Mouse (Mus musculus) stomach, embryonic 14.5 days (tissue): ENCODE data around the gene Trio. TPM values are rescaled to one million over a fixed set of nuclear protein-coding genes. Genes with fewer than 3 reads are reported as not detected.

Experiments used
- ATAC-seq: fragments of 200-750 bp; cut with Nextera tagmentation; 2 replicates; pipeline ENCODE4 v1.8.0; 2017; ENCODE audit warnings: low read depth, moderate TSS enrichment; ENCODE audit not compliant: insufficient number of reproducible peaks, insufficient read depth, low FRiP score
- H3K27ac ChIP-seq: fragments of 300-500 bp; sonication (generic); 2 replicates; pipeline ENCODE4 v1.5.1; 2014; ENCODE audit warnings: mild to moderate bottlenecking, low read length, moderate library complexity, mixed read lengths
- H3K27me3 ChIP-seq: fragments of 300-500 bp; sonication (generic); 2 replicates; pipeline ENCODE4 v1.6.1; 2014; ENCODE audit warnings: low read length, control low read depth, mixed read lengths; ENCODE audit not compliant: control insufficient read depth, insufficient read depth
- H3K36me3 ChIP-seq: fragments of 300-500 bp; sonication (generic); 2 replicates; pipeline ENCODE4 v1.6.1; 2014; ENCODE audit warnings: mild to moderate bottlenecking, control low read depth, low read length, moderate library complexity, mixed read lengths; ENCODE audit not compliant: control insufficient read depth, insufficient read depth
- H3K4me1 ChIP-seq: fragments of 300-500 bp; sonication (generic); 2 replicates; pipeline ENCODE4 v1.6.1; 2014; ENCODE audit warnings: low read length, control low read depth, mixed read lengths; ENCODE audit not compliant: control insufficient read depth, insufficient read depth
- H3K4me2 ChIP-seq: fragments of 300-500 bp; sonication (generic); replicated peaks from 2 replicates; pipeline ENCODE4 v1.6.1; 2014; ENCODE audit warnings: low read depth, low read length, control low read depth
- H3K4me3 ChIP-seq: fragments of 300-500 bp; sonication (generic); 2 replicates; pipeline ENCODE4 v1.5.1; 2014; ENCODE audit warnings: low read depth, low read length, control low read depth
- H3K9ac ChIP-seq: fragments of 300-500 bp; sonication (generic); replicated peaks from 2 replicates; pipeline ENCODE4 v1.6.1; 2014; ENCODE audit warnings: low read depth, mild to moderate bottlenecking, control low read depth, low read length, moderate library complexity, mixed read lengths
- H3K9me3 ChIP-seq: fragments of 300-500 bp; sonication (generic); 2 replicates; pipeline ENCODE4 v1.6.1; 2016; ENCODE audit warnings: low read depth, low read length, control low read depth; ENCODE audit not compliant: control insufficient read depth
- WGBS: fragments of 180-500 bp; shearing (Covaris S2); extraction: QIAGEN DNeasy Blood & Tissue Kit; methylation state at CpG from one replicate; pipeline ENCODE4 v1.1.7; 2014; 5-methylcytosine and 5-hydroxymethylcytosine counted together
- polyA plus RNA-seq: library from polyadenylated mRNA; unstranded; fragments of >200 nt; fragmentation: Nextera tagmentation; extraction: Ambion mirVana; gene quantifications from 2 replicates; pipeline ENCODE4 v1.2.1, GENCODE M21; 2014

The Trio gene
- 45.0 and 54.2 TPM in 2 replicates for polyA plus RNA-seq

- ATAC-seq = peak; percentile 96
- H3K36me3 ChIP-seq = no peaks in the 10 kb centered on the region
- peak within 1 kb of the TSS; percentile 95 for H3K4me3 ChIP-seq
- WGBS = under 1% methylated on average over 89 of the region's 94 CpGs
- H3K4me1 ChIP-seq = peaks cover 23% of the 10 kb centered on the region
- H3K27ac ChIP-seq = peak within 1 kb of the TSS; percentile 95
- peak within 1 kb of the TSS; percentile 91 for H3K4me2 ChIP-seq
- peak within 1 kb of the TSS; percentile 95 for H3K9ac ChIP-seq
- no peaks in the 10 kb centered on the region for H3K27me3 ChIP-seq
- H3K9me3 ChIP-seq = no peaks in the 10 kb centered on the region
These were observed at the start of gene Trio for GRCm38 (mm10) chr15:28025447-28026166. Gene Trio (minus strand): TSS chr15:28025848.

GRCm38 (mm10) chr15:28074416-28074970, 48.8 kb upstream of the Trio start:
- Histone ChIP-seq H3K27ac (no peak overlapping the region), H3K4me2 (no peak overlapping the region), H3K4me1 (no peaks in the 10 kb centered on the region), H3K27me3 (no peaks in the 10 kb centered on the region), H3K9ac (no peak overlapping the region), H3K9me3 (no peaks in the 10 kb centered on the region), H3K4me3 (no peak overlapping the region), H3K36me3 (no peaks in the 10 kb centered on the region)
- no peak for ATAC-seq
- 82% methylated on average over 4 of the region's 4 CpGs for WGBS

GRCm38 (mm10) chr15:28071601-28072000, 46.0 kb upstream of the Trio start:
- no peak overlapping the region for H3K27ac ChIP-seq
- no peak overlapping the region for H3K9ac ChIP-seq
- H3K27me3 ChIP-seq = no peaks in the 10 kb centered on the region
- no peaks in the 10 kb centered on the region for H3K9me3 ChIP-seq
- no peak overlapping the region for H3K4me2 ChIP-seq
- no peak for ATAC-seq
- 53% methylated on average over 7 of the region's 7 CpGs for WGBS
- H3K4me3 ChIP-seq = no peak overlapping the region
- no peaks in the 10 kb centered on the region for H3K36me3 ChIP-seq
- no peaks in the 10 kb centered on the region for H3K4me1 ChIP-seq

GRCm38 (mm10) chr15:28070771-28071419, 45.2 kb upstream of the Trio start:
- Histone ChIP-seq H3K9me3 (no peaks in the 10 kb centered on the region), H3K27ac (no peak overlapping the region), H3K9ac (no peak overlapping the region), H3K36me3 (no peaks in the 10 kb centered on the region), H3K4me3 (no peak overlapping the region), H3K27me3 (no peaks in the 10 kb centered on the region), H3K4me2 (no peak overlapping the region), H3K4me1 (no peaks in the 10 kb centered on the region)
- ATAC-seq = no peak
- WGBS = 7% methylated on average over 12 of the region's 12 CpGs

- no peak overlapping the region for H3K27ac ChIP-seq
- no peak overlapping the region for H3K9ac ChIP-seq
- H3K4me1 ChIP-seq = no peaks in the 10 kb centered on the region
- H3K36me3 ChIP-seq = no peaks in the 10 kb centered on the region
- H3K4me3 ChIP-seq = no peak overlapping the region
- no peak overlapping the region for H3K4me2 ChIP-seq
- WGBS = 65% methylated on average over 5 of the region's 5 CpGs
- H3K9me3 ChIP-seq = no peaks in the 10 kb centered on the region
- no peak for ATAC-seq
- no peaks in the 10 kb centered on the region for H3K27me3 ChIP-seq
These were observed 44.6 kb upstream of the Trio start for GRCm38 (mm10) chr15:28070221-28070620.

- H3K4me1 ChIP-seq = no peaks in the 10 kb centered on the region
- no peak overlapping the region for H3K27ac ChIP-seq
- no peak overlapping the region for H3K9ac ChIP-seq
- H3K27me3 ChIP-seq = no peaks in the 10 kb centered on the region
- H3K4me3 ChIP-seq = no peak overlapping the region
- H3K9me3 ChIP-seq = no peaks in the 10 kb centered on the region
- ATAC-seq = no peak; the same call in 1 of the 2 replicates
- H3K36me3 ChIP-seq = no peaks in the 10 kb centered on the region
- H3K4me2 ChIP-seq = no peak overlapping the region
These were observed 41.7 kb upstream of the Trio start for GRCm38 (mm10) chr15:28067373-28067772.

- Histone ChIP-seq H3K27me3 (no peaks in the 10 kb centered on the region), H3K9ac (no peak overlapping the region), H3K4me2 (no peak overlapping the region), H3K9me3 (no peaks in the 10 kb centered on the region), H3K36me3 (no peaks in the 10 kb centered on the region), H3K27ac (no peak overlapping the region), H3K4me1 (no peaks in the 10 kb centered on the region), H3K4me3 (no peak overlapping the region)
- no peak for ATAC-seq
- WGBS = 77% methylated on average over 2 of the region's 2 CpGs
These were observed 40.8 kb upstream of the Trio start for GRCm38 (mm10) chr15:28066468-28066867.

- Histone ChIP-seq H3K9me3 (no peaks in the 10 kb centered on the region), H3K27ac (no peak overlapping the region), H3K4me3 (no peak overlapping the region), H3K27me3 (no peaks in the 10 kb centered on the region), H3K4me1 (no peaks in the 10 kb centered on the region), H3K36me3 (no peaks in the 10 kb centered on the region), H3K9ac (no peak overlapping the region), H3K4me2 (no peak overlapping the region)
- no peak for ATAC-seq
- WGBS = 69% methylated on average over 5 of the region's 5 CpGs
These were observed 39.9 kb upstream of the Trio start for GRCm38 (mm10) chr15:28065572-28065971.
